Mouse (Mus musculus) right cerebral cortex, adult 18-20 months (tissue): ENCODE results near the gene Camkk2.

ENCODE experiments used
- DNase-seq: peaks from one replicate; pipeline ENCODE4 v3.0.0; 2022; ENCODE audit warnings: mixed read lengths

Camkk2 gene

DNA sequence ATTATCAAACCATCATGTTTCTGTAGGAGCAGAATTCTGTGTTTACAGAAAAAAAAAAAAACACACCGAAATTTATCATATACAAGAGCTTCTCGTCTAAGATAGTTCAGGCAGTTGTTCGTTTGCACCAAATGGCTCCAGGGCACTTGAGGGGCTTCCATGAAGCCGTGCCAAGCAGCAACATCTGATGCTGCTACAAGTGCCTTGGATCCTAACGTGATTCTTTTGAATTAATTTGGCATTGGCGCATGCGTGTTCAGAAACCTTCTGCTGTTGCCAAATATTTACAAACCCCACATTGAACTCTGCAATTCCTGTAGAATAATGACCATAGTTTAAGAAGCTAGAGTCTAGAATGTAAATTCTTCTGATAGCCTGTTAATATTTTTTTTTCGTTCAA lies 83.7 kb downstream of the Camkk2 start:
- no peak for DNase-seq

DNA sequence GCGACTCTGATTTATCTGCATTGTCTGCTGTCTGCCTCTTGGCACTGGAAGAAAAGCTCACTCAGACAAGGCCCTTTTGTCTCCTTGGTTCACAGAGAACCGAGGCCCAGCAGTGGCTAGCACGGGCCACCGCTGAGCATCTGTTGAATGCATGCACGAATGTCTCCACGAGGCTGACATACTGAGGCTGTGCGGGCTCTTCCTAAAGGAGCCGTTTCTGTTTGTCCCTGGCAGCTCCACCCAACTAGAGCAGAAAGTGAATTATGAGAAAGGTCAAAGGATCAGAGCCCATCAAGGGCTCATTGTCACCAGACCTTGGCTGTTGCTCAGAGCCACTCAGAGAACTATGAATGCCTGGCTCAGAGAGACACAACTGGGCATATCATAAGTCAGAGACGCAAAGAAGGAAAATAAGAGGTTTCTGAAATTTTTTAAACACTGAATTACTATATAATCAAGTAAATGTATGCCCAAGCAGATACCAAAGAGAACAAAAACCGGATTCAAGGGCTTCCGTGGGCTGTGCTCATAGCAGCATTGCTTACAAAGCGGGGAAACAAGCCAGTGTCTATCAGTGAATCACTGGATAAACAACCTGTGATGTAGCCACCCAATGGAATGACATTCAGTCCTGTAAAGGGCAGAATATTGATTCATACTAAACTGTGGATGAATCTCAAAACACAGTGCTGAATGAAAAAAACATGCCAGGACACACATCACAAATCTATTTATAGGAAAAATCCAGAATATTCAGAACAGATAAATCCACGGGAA lies 85.6 kb downstream of the Camkk2 start:
- DNase-seq = peak; percentile 55

DNA sequence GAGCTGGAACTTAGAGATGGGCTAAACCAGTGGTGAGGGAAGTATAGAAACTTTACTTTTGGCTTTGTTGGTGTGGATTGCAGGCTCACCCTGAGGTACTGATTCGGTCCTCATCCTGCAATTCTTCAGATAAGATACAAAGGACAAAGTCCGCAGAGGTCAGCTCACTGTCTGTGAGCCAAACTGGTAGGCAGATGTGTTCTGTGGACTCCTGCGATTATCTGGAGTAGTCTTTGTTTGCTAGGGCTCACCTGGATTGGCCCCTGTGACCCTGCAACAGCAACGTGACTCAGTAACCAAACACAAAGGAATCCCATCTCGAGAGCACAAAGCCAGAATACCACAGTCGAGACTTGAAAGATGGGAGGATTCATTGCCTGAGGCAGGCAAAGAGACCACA lies 88.7 kb downstream of the Camkk2 start:
- no peak for DNase-seq

DNA sequence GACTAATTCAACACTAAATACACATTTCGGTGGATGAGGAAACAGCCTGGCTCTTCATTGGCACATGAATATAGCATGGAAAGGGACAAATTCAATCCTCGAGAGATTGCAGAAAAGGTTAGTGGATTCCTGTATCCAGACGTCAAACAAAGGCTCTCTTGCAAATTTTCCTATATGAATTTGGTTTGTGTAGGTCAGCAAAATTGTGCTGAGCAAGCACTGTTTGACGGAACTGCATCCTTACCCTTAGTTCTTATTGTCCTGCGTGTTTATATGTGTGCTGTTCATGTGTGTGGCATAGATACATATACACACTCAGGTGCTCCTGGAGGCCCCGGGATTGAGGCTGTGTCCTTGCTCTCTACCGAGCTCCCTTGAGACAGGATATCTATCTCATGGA lies 90.1 kb downstream of the Camkk2 start:
- no peak for DNase-seq

DNA sequence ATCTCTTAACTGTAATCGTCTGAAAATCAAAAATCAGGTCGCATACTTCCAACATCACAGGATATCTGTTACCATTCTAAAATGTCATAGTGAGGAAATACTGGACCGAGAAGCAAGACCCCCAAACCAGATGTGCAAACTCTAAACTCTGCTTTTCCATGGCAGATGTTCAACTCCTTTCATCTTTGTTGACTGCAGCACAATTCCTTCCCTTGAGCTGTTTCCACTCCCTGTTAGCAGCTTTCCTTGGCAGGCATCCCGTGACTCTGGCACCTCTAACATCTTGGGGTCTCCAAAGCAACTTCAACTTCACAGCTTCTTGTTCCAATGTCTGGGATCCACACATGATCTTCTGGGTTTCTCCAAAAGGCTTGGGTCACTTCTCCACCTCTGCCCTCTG lies 91.8 kb downstream of the Camkk2 start:
- no peak for DNase-seq

DNA sequence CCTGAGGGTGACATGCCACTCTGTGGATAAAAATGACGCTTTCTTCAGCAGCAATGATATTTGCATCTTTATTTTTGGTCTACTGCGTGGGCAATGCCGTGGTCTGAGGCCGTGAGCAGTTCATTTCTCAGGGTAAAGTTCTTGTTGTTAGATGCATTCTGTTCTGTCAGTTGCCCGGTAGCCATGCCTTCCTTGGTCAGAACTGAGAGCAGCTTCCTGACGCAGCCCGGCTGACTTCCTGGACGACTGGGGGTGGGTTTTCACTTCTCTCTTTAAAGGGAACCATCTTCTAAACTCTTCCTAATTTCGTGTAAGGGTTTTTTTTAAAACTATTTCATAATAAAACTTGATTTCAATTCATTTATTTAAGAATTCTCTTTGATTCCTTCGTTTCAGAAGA lies 95.3 kb downstream of the Camkk2 start:
- no peak for DNase-seq

DNA sequence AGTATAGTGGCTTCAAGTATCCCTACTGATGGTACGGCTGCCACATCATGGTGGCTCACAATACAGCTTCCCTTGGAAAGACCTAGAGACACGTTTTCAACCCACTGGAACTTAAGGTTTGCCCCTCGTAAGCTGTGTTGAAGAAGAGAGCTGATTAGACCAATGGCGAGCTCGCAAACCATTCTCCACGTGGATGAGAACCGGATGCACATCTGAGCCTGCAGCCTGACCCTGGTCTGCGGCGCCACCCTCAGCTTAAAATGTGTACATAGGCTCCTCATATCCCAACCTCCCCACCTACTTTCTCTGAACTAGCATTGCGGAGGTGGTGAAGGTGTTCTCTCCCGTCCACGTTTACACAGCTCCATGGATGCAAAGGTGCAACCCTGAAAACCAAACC lies 97.9 kb downstream of the Camkk2 start:
- no peak for DNase-seq
